Mouse (Mus musculus): ENCODE results near the gene Pmepa1. TPM values are rescaled to one million over a fixed set of nuclear protein-coding genes. Genes with fewer than 3 reads are reported as not detected.

The Pmepa1 gene
- total RNA-seq (2023): 1.7 to 2.6 TPM (median 2.0 TPM) in 4 replicates

DNA sequence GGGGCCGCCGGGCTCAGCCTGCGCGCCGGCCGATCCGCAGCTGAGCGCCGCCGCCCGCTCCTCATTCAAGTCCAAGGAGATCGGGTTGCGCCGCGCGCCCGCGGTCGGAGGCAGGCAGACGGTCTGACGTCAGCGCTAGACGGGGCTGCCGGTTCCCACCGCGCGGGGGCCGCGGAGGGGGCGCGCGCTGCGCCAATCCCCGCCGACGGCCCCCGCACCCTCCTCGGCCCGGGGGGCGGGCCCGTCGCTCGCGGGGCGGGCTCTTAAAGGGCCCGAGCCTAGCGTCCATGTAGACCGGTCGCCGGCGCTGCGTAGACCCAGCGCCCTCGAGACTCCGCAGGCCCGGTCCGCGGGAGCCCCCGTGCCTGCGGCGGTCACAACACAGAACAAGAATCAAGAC is at the start of gene Pmepa1:
Gene Pmepa1 (minus strand): TSS at position 125 of the 400 bp plus-strand sequence.

DNA sequence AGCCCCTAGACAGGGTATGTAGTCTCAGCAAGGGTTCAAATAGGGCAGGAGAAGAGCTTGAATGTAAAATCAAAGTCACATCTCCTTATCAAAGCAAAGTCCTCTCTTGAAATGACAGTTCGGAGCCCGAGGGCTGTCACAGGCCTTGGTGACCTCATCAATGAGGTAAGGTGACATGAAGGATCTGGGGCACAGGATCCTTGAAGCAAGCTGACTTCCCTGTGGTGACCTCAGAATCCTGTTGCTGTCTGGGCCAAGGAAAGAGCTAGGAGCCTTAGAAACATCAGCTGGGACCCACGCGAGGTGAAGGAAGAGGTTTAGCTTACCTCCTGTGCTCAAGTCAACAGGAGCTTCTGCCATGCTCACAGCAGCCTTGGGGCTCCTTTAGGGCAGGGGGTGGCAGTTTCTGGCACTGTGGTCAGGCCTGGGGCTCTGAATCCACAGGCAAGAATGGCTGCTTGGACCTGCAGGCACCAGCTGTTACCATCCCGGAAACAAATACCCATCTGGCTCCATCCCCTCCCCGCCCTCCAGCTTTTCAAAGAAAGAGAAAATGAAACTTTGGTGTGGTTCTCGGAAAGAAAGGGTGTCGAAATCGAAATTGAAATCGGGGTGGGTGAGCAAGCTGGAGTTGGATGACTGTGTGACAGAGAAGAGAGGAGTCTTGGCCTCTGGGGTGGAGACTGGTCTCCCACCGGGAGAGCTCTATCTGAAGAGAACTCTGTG is 57.8 kb downstream of the Pmepa1 start, which contains the start of gene Zbp1:
Gene Zbp1 (minus strand): TSS at position 508 of the 726 bp plus-strand sequence.

Other genes starting within 250 kb of the Pmepa1 start
- not detected in 4 replicates for gene Ctcfl, start 157.0 kb downstream of the Pmepa1 start, total RNA-seq (2023)
- not detected in 4 replicates for gene Pck1, start 123.5 kb downstream of the Pmepa1 start, total RNA-seq (2023)
- gene Zbp1, start 57.6 kb downstream of the Pmepa1 start, total RNA-seq (2023): 26.2 to 37.6 TPM (median 30.7 TPM) in 4 replicates
- gene 1700021F07Rik, start 246.1 kb upstream of the Pmepa1 start, total RNA-seq (2023): not detected in 4 replicates

All from B cell, adult 62 days (primary cell).